Mouse (Mus musculus): ENCODE results near the gene Polr1a.

Polr1a gene

DNA sequence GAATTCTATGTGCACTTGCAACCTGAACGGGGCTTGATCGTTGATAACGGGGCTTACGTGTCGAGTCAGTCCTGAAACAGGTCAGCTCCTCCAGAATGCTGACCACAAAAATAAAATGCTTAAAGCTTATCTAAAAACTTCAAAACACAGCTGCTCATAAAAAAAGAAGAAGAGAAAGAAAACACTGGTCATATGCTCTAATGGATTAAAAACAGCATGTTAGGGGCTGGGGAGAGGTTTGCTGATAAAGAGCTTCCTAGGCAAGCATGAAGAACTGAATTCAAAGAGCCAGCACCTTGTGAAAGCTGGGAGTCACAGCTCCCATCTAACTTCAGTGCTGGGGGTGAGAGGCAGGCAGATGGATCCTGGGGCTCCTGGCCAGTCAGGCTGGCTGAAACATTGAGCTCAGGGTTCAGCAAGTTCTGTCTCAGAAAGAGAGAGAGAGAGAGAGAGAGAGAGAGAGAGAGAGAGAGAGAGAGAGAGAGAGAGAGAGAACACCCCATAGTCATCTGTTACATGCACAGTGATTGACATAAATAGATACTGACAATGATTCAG lies 92.4 kb downstream of the Polr1a start:
- DNase-seq = no peak

DNA sequence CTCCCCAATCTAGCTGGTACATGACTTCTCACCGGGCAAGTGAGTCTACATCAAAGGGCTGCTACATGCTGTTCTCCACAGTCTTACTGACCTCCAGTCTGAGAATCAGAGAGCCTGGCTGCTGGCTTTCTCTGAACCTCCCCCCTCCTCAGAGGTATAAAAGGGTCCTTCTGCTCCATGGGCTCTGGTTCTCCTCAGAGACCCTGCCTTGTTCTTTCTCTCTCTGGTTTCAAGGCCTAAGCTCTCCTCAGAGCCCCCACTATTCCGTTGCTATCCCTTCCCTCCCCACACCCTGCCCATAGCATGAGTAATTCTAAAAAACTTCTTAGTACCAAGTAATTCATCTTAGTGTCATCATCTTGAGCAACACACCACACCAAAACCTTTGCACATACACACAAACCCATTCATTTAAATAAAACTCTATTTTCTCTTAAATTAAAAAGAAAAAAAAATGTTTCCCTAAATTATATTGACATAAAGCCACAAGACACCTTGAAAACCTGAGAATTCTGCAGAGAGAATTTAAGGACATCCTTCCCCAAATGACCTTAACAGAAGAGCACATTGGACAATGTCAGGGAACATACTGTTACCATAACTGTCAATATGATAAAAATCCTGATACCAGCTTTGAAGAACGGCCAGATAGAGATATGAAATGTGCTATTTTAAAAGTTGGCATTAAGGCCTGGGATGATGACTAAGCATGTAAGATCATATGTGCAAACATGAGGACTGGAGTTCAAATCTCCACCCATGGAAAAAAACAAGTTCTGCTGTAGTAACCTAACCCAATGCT lies 98.8 kb downstream of the Polr1a start:
- no peak for DNase-seq

DNA sequence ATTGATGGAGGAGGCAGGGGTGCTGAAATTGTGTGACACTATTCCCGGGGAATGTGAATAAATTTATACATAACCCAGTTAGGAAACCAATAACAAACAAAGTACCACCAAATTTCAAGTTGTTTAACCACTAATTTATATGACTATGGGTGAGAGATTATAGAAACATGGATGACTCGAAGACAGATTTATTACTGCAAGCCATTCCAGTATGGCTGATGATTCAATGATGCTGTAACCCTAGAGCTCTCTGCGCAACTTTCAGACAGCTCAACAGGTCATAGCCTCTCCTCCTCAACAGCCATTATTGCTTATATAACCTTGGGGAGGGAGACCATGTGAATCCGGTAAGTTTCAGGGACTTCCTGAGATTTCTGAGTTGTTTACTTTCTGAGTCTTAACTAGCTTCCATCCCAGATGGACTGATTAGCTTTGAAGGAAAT lies 99.4 kb downstream of the Polr1a start:
- DNase-seq = no peak

DNA sequence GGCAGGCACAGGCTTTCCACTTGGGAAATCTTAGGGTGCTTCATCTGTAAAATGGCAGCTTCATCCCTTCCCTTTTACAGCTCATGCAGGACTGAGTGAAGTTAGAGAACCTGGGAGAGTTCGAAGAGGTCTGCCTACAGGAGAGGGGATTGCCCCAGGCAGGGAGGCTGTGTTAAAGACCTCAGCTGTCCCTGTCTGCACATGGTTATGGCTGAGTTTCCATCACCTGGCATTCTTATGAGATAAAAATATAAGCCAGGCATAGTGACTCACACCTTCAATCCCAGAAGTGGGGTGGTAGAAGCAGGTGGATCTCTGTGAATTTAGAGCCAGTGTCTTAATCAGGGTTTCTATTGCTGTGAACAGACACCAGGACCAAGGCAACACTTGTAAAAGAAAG lies 100.6 kb downstream of the Polr1a start:
- no peak for DNase-seq

DNA sequence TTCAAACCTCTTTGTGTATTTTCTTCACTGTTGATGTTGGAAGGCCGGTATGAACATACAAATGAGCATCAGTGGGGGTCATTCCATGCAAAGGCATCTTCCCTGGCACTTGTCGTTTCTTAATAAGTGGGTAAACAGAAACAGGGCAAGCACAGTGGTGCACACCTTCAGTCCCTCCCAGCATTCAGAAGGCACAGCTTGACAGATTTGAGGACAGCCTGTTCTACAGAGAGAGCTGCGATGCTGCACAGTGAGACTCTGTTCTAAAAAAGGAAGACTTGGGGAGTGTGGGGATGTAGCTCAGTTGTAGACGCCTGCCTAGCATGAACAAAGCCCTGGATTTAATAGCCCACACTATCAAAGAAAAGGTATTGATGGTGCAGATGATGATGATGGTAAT lies 105.2 kb downstream of the Polr1a start:
- peak; percentile 73 for DNase-seq

DNA sequence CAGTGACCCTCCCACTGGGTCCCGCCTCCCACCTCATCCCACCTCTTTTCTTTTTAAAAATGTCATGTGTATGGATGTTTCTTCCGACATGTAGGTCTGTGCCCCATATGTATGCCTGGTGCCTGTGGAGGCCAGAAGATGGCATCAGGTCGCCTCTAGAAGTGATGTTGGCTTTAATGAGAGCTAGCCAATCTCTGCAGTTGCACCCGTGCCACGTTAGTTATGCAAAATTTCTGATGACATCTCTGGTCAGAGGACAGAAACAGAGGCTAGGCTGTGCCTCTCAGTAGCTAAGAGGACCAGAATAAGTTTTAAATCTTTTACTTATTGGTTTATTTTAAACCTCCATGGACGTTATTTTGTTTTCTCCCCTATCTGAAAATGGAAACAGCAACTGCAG lies 109.2 kb downstream of the Polr1a start:
- no peak for DNase-seq

DNA sequence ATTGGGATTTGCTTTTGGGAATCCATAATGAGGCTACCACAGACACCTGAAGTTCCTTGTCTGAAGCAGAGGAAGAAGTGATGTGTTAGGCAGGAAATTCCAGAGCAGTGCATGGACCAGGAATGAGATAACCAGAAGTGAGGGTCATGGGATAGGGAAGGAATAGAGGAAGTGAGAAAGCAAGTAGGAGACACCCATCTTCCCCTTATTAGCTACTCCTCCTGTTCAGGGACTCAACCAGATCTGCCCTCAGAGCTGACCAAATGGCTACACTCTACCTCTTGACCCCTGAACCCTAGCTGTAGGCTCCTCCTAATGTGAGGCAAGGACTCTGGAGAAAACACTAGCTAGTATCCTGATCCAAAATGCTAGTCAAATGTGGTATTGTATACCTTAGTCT lies 116.6 kb downstream of the Polr1a start:
- DNase-seq = no peak

DNA sequence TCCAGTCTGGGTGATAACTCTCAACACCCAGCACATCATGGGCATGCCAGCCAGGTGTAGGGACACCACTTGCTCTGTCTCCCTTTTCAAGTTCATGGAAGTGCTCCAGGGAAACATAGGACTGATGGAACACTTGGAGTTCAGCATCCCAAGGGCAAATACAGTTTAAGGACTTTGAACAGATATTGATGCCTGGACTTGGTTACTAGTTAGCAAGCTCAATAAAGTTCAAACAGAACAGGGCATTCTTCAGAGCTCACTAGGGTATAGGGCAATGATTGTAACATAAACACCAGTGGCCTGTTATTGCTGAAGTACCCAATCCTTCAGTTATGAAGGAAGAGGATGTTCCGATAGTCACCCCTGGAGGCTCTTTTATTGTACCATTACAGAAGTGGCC lies 119.2 kb downstream of the Polr1a start:
- no peak for DNase-seq

DNA sequence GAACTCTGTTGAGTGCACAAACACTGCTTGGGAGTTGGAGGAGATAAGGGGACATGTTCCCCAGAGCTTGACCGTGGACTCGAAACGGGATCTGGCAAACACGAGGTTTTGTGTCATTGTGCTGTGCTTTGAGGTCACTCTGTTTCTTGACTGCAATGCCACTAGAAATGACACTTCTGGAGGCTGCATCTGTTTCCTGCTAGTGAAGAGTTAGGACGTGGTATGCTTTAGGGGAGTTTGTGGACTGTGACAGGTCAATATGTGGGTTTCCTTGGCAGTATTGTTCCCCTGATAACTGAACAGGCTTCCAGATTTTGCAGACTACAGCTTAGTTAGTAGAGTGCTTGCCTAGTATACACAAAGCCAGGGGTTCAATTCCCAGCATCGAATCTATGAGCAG lies 120.8 kb downstream of the Polr1a start:
- no peak for DNase-seq

Data from cerebellum, adult 11-12 months (tissue).